Mouse (Mus musculus) C2C12 (cell line): ENCODE results near the gene Gsk3b.

Experiments used
- CEBPB ChIP-seq: IDR thresholded peaks from one replicate; pipeline ENCODE4 v1.6.1; 2011; ENCODE audit warnings: low read depth, mild to moderate bottlenecking, control low read depth, moderate library complexity
- CTCF ChIP-seq: IDR thresholded peaks from one replicate; pipeline ENCODE4 v1.5.1; 2011; ENCODE audit not compliant: control insufficient read depth, insufficient read depth, insufficient read length
- FOSL1 ChIP-seq: IDR thresholded peaks from one replicate; pipeline ENCODE4 v1.8.0; 2011; ENCODE audit warnings: mild to moderate bottlenecking, low read length; ENCODE audit not compliant: poor library complexity, insufficient read depth, severe bottlenecking
- MAX ChIP-seq: IDR thresholded peaks from one replicate; pipeline ENCODE4 v1.6.1; 2011; ENCODE audit warnings: mild to moderate bottlenecking, control low read depth
- MYOD1 ChIP-seq: IDR thresholded peaks from one replicate; pipeline ENCODE4 v1.6.1; 2011; ENCODE audit warnings: low read depth; ENCODE audit not compliant: control insufficient read depth, insufficient read length
- MYOG ChIP-seq: IDR thresholded peaks from one replicate; pipeline ENCODE4 v1.6.1; 2011; ENCODE audit not compliant: control insufficient read depth, insufficient read length; ENCODE audit errors: extremely low read depth
- USF1 ChIP-seq: IDR thresholded peaks from one replicate; pipeline ENCODE4 v1.6.1; 2011; ENCODE audit warnings: low read depth, mild to moderate bottlenecking, control low read depth, moderate library complexity

DNA sequence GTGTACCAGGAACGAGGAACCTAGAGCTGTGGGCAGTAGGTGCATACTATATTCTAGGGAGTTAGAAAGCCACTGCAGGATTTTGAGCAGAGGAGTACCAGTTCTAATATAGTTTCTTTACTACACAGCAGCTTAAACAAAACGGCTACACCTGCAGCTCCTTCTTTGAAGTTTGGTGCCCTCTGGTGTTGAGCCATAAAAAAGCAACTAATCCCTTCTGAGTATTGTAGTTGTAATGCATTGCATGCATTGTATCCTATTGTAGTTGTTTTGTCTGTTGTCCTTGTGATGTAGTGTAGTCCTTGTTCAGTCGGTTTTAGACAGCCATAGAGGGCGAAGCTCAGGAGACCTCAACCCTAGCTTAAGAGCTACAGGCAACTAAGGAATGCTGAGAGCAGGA, 108.5 kb downstream of the Gsk3b start:
- TF ChIP-seq CTCF (no peak), MYOG (no peak), CEBPB (no peak), MAX (no peak), USF1 (no peak), MYOD1 (no peak), FOSL1 (no peak)
